Mouse (Mus musculus) heart, adult 2 months (tissue): ENCODE measurements around the gene Maml3. TPM values are rescaled to one million over a fixed set of nuclear protein-coding genes. Genes with fewer than 3 reads are reported as not detected.

ENCODE experiments used
- DNase-seq, 2 experiments: peaks; one replicate each; pipeline ENCODE4 v3.0.0; 2021
- H3K27ac ChIP-seq: fragments of 200-600 bp; 2 replicates; pipeline ENCODE4 v1.8.1; 2022
- H3K27me3 ChIP-seq: fragments of 200-500 bp; 2 replicates; pipeline ENCODE4 v1.6.1; 2012; ENCODE audit warnings: mild to moderate bottlenecking, low read length, inconsistent platforms, mixed read lengths; ENCODE audit not compliant: control insufficient read depth, insufficient read depth
- H3K36me3 ChIP-seq: fragments of 200-500 bp; 2 replicates; pipeline ENCODE4 v1.6.1; 2012; ENCODE audit warnings: low read length, inconsistent platforms; ENCODE audit not compliant: control insufficient read depth, insufficient read depth
- H3K4me1 ChIP-seq: fragments of 200-500 bp; 2 replicates; pipeline ENCODE4 v1.6.1; 2011; ENCODE audit warnings: low read length; ENCODE audit not compliant: control insufficient read depth, insufficient read depth
- H3K4me3 ChIP-seq: fragments of 200-600 bp; 2 replicates; pipeline ENCODE4 v1.8.1; 2022
- H3K79me2 ChIP-seq: fragments of 200-500 bp; replicated peaks from 2 replicates; pipeline ENCODE4 v1.6.1; 2012; ENCODE audit warnings: mild to moderate bottlenecking, inconsistent platforms, low read length, moderate library complexity, mixed read lengths; ENCODE audit not compliant: control insufficient read depth, insufficient read depth
- H3K9ac ChIP-seq: fragments of 200-500 bp; 2 replicates; pipeline ENCODE4 v1.6.1; 2012; ENCODE audit warnings: low read depth, mild to moderate bottlenecking, control low read depth, inconsistent platforms, low read length, mixed read lengths
- CTCF ChIP-seq: fragments of 200-600 bp; IDR thresholded peaks from 2 replicates; pipeline ENCODE4 v1.8.1; 2022; ENCODE audit warnings: antibody characterized with exemption, mild to moderate bottlenecking, moderate library complexity
- EP300 ChIP-seq: fragments of 200-500 bp; IDR thresholded peaks from 2 replicates; pipeline ENCODE4 v1.6.1; 2011; ENCODE audit warnings: low read depth, low read length, control low read depth; ENCODE audit not compliant: insufficient read depth
- POLR2A ChIP-seq: fragments of 200-500 bp; IDR thresholded peaks from 2 replicates; pipeline ENCODE4 v1.6.1; 2011; ENCODE audit warnings: mild to moderate bottlenecking, low read depth, low read length, control low read depth; ENCODE audit not compliant: insufficient read depth
- WGBS: fragments of 180-500 bp; shearing (Covaris S2); methylation state at CpG from one replicate; pipeline ENCODE4 v1.1.7; 2018; 5-methylcytosine and 5-hydroxymethylcytosine counted together
- intact Hi-C: fragments of 180-260 bp; cut with DNase I; formaldehyde crosslinking; loops from one replicate; pipeline ENCODE4 v1.15.1; 2025
- polyA plus RNA-seq: library from polyadenylated mRNA; depleted of rRNA; stranded (reverse); fragments of >200 nt; gene quantifications from 2 replicates; pipeline ENCODE4 v1.2.3, GENCODE M21; 2012
- total RNA-seq, 2 experiments: library from RNA; stranded (reverse); gene quantifications; 2 replicates each; pipeline ENCODE4 v1.2.3; 2021

The Maml3 gene
- total and polyA plus RNA-seq, 3 experiments, result 1.9 to 2.8 (median 2.7) TPM

DNA sequence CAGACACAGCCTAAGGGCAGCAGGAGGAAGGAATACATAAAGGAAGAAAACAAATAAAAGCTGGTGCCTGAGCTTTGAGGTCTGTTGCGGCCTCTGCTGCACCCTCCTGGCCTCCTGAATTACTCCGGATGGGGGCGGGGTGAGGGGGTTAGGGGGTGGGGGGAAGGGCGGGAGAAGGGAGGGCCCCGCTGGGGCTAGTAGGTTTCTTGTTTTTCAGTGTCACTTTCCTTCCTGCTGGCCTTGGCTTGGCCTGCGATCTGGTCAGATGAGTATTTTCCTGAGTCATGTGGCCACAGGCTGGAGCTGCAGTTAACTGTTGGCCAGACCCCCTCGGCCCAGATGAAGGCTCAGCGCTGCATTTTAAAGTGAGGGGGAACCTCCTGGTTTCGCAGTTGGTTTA lies 452.2 kb downstream of the Maml3 start:
- Histone ChIP-seq H3K4me3 (no peak overlapping the region), H3K27ac (peak overlapping the region; percentile 36; the same call in 1 of the 2 replicates), H3K36me3 (no peaks in the 10 kb centered on the region), H3K4me1 (no peaks in the 10 kb centered on the region; the same call in 1 of the 2 replicates), H3K79me2 (no peaks in the 10 kb centered on the region), H3K9ac (no peak overlapping the region), H3K27me3 (no peaks in the 10 kb centered on the region)
- intact Hi-C loops, result loop anchor here (1.0 to 5.0 kb wide), 3 partner anchors 69 to 590 kb away; no protein-coding TSS in a partner anchor
- TF ChIP-seq EP300, result no peak
- TF ChIP-seq CTCF, result no peak
- TF ChIP-seq POLR2A, result no peak
- WGBS, result 6% methylated on average over 7 of the region's 9 CpGs
- DNase-seq, result peak; percentile 53 to 59

DNA sequence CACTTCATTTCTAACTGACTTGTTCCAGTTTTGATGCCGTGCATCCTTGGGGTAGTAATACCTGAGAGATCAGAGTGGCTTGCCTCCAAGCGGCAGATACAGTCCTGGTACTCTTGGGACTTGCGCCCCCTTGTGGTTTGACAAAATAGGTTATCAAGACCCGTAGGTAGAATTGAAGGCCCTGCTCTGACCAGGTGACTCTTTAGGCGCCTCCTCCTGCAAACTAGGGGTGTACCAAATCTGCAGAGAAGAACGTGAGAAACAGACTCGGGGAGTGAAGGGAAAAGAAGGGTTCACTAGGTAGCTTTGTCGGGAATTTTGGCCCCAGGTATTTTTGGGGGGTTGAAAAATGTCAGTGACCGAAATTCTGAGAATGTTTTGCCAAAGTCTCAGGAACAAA lies 452.6 kb downstream of the Maml3 start:
- peak; percentile 72 to 74 for DNase-seq
- no peak for TF ChIP-seq POLR2A
- no peak for TF ChIP-seq EP300
- TF ChIP-seq CTCF, result peak; percentile 84
- no peaks in the 10 kb centered on the region for H3K27me3 ChIP-seq
- H3K36me3 ChIP-seq, result no peaks in the 10 kb centered on the region
- peak overlapping the region; percentile 36; the same call in 1 of the 2 replicates for H3K27ac ChIP-seq
- WGBS, result 4% methylated on average over 9 of the region's 9 CpGs
- H3K9ac ChIP-seq, result no peak overlapping the region
- intact Hi-C loops, result loop anchor here (1.0 to 5.0 kb wide), 3 partner anchors 69 to 590 kb away; no protein-coding TSS in a partner anchor
- no peaks in the 10 kb centered on the region for H3K79me2 ChIP-seq
- no peaks in the 10 kb centered on the region; the same call in 1 of the 2 replicates for H3K4me1 ChIP-seq
- no peak overlapping the region for H3K4me3 ChIP-seq

DNA sequence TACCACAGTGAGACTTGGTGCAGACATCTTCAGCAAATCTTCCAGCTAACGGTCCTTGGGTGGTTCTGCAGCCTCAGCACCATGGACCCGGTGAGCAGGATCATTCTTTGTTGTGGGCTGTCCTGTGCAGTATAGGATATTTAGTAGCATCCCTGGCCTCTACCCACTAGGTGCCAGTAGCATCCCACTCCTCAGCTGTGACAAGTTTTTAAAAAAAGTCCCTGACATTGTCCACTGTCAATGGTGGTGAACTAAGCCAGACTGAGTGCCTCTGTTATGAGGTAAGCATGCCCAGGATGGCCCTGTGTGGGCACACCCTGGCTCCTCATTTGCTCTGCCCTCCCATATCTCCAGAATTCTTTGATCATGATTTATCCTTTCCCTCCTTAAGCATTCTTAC lies 453.7 kb downstream of the Maml3 start:
- intact Hi-C loops, result loop anchor here (5.0 kb wide), 1 partner anchor 591 kb away; no protein-coding TSS in a partner anchor
- no peaks in the 10 kb centered on the region for H3K79me2 ChIP-seq

DNA sequence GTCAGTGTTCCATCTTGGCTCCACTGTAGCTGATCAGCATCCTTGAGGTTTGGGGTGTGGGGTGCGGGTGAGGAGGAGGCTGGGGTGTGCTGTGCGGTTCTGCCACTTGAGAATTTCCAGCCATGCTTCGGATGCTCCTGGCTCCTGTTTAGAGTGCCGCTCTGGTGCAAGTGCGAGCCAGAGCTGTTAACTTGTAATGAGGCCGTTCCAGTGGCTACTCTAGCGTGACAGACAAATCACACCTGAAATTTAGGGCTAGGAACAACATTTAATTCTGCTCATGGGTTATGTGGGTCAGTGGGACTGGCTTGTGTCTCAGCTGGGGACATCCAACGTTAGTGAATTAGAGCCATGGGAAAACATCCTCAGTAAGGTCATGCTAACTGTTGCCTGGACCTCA lies 454.9 kb downstream of the Maml3 start:
- 88% methylated on average over 8 of the region's 8 CpGs for WGBS
- H3K4me3 ChIP-seq, result no peak overlapping the region
- H3K27me3 ChIP-seq, result no peaks in the 10 kb centered on the region
- H3K36me3 ChIP-seq, result no peaks in the 10 kb centered on the region
- intact Hi-C loops, result loop anchor here (5.0 kb wide), 2 partner anchors 88 to 592 kb away; partner anchors contain the start of gene Setd7
- no peaks in the 10 kb centered on the region for H3K79me2 ChIP-seq
- TF ChIP-seq EP300, result no peak
- no peak for TF ChIP-seq CTCF
- TF ChIP-seq POLR2A, result no peak
- H3K27ac ChIP-seq, result no peak overlapping the region
- no peaks in the 10 kb centered on the region; the same call in 1 of the 2 replicates for H3K4me1 ChIP-seq
- H3K9ac ChIP-seq, result no peak overlapping the region
- DNase-seq, result no peak

More for the DNA sequence above, 453.7 kb downstream of the Maml3 start:
- Histone ChIP-seq H3K9ac (no peak overlapping the region), H3K36me3 (no peaks in the 10 kb centered on the region), H3K4me1 (no peaks in the 10 kb centered on the region; the same call in 1 of the 2 replicates), H3K27ac (no peak overlapping the region), H3K27me3 (no peaks in the 10 kb centered on the region), H3K4me3 (no peak overlapping the region)
- WGBS, result 89% methylated on average over 2 of the region's 2 CpGs
- no peak for TF ChIP-seq CTCF
- TF ChIP-seq POLR2A, result no peak
- TF ChIP-seq EP300, result no peak
- DNase-seq, result no peak

DNA sequence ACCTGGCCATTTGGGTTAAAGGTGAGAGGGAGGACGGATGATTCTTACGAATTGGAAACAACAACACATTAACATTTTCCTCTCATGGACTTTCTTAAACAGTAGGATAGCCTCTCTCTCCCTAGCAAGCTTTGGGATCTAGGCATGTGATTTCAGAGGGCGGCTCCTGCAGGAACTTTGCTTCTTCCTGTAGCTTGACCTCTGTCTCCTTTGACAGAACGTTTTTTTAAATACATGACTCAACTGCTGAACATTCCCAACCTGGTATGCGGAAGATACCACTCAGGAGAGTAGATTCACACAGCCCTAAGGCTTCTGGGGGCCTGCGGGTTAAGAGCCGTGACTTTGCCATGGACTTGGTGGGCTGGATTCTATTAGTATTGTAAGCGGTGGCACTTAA lies 455.4 kb downstream of the Maml3 start:
- no peaks in the 10 kb centered on the region for H3K79me2 ChIP-seq
- H3K9ac ChIP-seq, result no peak overlapping the region
- no peak for DNase-seq
- intact Hi-C loops, result loop anchor here (5.0 kb wide), 1 partner anchor 87 kb away; the partner anchor contains the start of gene Setd7
- 51% methylated on average over 8 of the region's 8 CpGs for WGBS
- no peaks in the 10 kb centered on the region for H3K36me3 ChIP-seq
- H3K4me3 ChIP-seq, result no peak overlapping the region
- no peaks in the 10 kb centered on the region for H3K27me3 ChIP-seq
- H3K27ac ChIP-seq, result no peak overlapping the region
- no peak for TF ChIP-seq POLR2A
- no peak for TF ChIP-seq CTCF
- TF ChIP-seq EP300, result no peak
- H3K4me1 ChIP-seq, result no peaks in the 10 kb centered on the region; the same call in 1 of the 2 replicates

DNA sequence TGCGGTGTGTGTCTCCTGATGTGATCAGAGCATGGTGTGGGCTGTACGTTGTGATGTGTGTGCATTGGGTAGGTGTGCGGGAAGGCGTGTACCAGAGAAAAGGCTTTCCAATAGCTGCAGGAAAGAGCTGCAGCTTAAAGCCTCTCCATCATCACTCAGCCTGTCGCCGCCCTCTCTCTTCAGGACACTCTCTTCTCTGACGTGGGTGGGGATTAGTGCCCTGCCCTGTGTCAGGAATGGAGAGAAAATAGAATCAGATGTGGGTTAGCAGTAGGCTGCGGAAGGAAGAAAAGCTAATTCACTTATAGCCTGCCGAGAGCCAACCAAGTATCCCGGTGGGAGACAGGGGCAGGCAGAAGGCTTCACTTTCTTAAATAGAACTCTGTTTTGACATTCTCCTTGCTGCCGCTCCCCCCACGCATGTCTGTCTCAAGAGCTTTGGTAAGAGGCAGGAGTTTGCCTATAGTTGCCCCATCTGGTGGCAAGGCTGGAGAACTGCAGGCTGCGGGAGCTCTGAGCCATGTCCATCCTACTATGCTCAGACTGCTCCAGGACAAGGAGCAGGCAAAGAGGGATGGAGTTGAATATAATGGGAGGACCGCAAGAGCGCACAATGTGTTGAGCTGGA lies 456.7 kb downstream of the Maml3 start:
- intact Hi-C loops, result loop anchor here (1.0 to 5.0 kb wide), 2 partner anchors 65 to 86 kb away; partner anchors contain the start of gene Setd7
- Histone ChIP-seq H3K36me3 (no peaks in the 10 kb centered on the region), H3K4me3 (0 out of 2 replicates have a peak overlapping the region, but pooled peaks have one; percentile 28), H3K9ac (no peak overlapping the region), H3K27me3 (no peaks in the 10 kb centered on the region), H3K27ac (no peak overlapping the region), H3K4me1 (no peaks in the 10 kb centered on the region; the same call in 1 of the 2 replicates), H3K79me2 (no peaks in the 10 kb centered on the region)
- no peak; the same call in 1 of the 2 replicates for TF ChIP-seq EP300
- peak; percentile 100; the same call in 1 of the 2 replicates for TF ChIP-seq CTCF
- no peak for TF ChIP-seq POLR2A
- 28% methylated on average over 15 of the region's 15 CpGs for WGBS
- DNase-seq, result peak; percentile 79
